Mouse (Mus musculus) left cerebral cortex, adult 2 months (tissue): ENCODE measurements around the gene Tnfrsf22. TPM values are rescaled to one million over a fixed set of nuclear protein-coding genes. Genes with fewer than 3 reads are reported as not detected.
"Not testable (repeated sequence)": the region's sequence is repeated elsewhere in the genome, so short reads cannot be mapped to it uniquely, and the experiment has no call there.

Source experiments
- DNase-seq, 2 experiments: peaks; one replicate each; pipeline ENCODE4 v3.0.0; 2021 to 2022; ENCODE audit warnings: low spot score in 2 of 2, mixed read lengths in 1 of 2; ENCODE audit errors: extremely low spot score in 1 of 2
- H3K27ac ChIP-seq: fragments of 200-600 bp; 2 replicates; pipeline ENCODE4 v1.8.1; 2022
- H3K4me3 ChIP-seq: fragments of 200-600 bp; 2 replicates; pipeline ENCODE4 v1.8.1; 2022
- CTCF ChIP-seq: fragments of 200-600 bp; IDR thresholded peaks from 2 replicates; pipeline ENCODE4 v1.8.1; 2022; ENCODE audit warnings: antibody characterized with exemption, mild to moderate bottlenecking, moderate library complexity
- intact Hi-C: fragments of 180-260 bp; cut with DNase I; formaldehyde crosslinking; loops from one replicate; pipeline ENCODE4 v1.15.1; 2025
- total RNA-seq, 2 experiments: library from RNA; stranded (reverse); gene quantifications; 2 replicates each; pipeline ENCODE4 v1.2.3; 2021

The Tnfrsf22 gene
- total RNA-seq, 2 experiments from 2014 or later: 1.5 to 1.9 TPM

GRCm38 (mm10) chr7:143681566-143681965, 32.1 kb upstream of the Tnfrsf22 start:
- no peak overlapping the region for H3K27ac ChIP-seq
- TF ChIP-seq CTCF: no peak
- intact Hi-C loops: loop anchor here (2.0 kb wide), 1 partner anchor 39 kb away; no protein-coding TSS in a partner anchor
- no peak overlapping the region for H3K4me3 ChIP-seq
- DNase-seq: no peak

- intact Hi-C loops: loop anchor here (2.0 kb wide), 1 partner anchor 38 kb away; no protein-coding TSS in a partner anchor
- DNase-seq, H3K4me3 ChIP-seq, H3K27ac ChIP-seq: not testable (repeated sequence)
Measured at GRCm38 (mm10) chr7:143680836-143681235, 31.4 kb upstream of the Tnfrsf22 start.

GRCm38 (mm10) chr7:143679650-143680049, 30.2 kb upstream of the Tnfrsf22 start:
- not testable (repeated sequence) for DNase-seq, H3K27ac ChIP-seq, H3K4me3 ChIP-seq
- intact Hi-C loops: loop anchor here (2.0 kb wide), 1 partner anchor 37 kb away; no protein-coding TSS in a partner anchor

- intact Hi-C loops: loop anchor here (1.0 kb wide), 1 partner anchor 28 kb away; no protein-coding TSS in a partner anchor
- TF ChIP-seq CTCF: no peak
- Histone ChIP-seq H3K4me3 (no peak overlapping the region), H3K27ac (no peak overlapping the region)
- no peak for DNase-seq
Measured at GRCm38 (mm10) chr7:143666427-143667311, 17.2 kb upstream of the Tnfrsf22 start.

- no peak overlapping the region for H3K27ac ChIP-seq
- intact Hi-C loops: loop anchor here (5.0 kb wide), 1 partner anchor 51 kb away; no protein-coding TSS in a partner anchor
Measured at GRCm38 (mm10) chr7:143663470-143663869, 14.0 kb upstream of the Tnfrsf22 start.

GRCm38 (mm10) chr7:143660797-143661196, 11.3 kb upstream of the Tnfrsf22 start:
- intact Hi-C loops: loop anchor here (5.0 kb wide), 1 partner anchor 48 kb away; no protein-coding TSS in a partner anchor
- Histone ChIP-seq H3K4me3 (no peak overlapping the region), H3K27ac (no peak overlapping the region)
- no peak for TF ChIP-seq CTCF
- DNase-seq: no peak

More at GRCm38 (mm10) chr7:143663470-143663869, 14.0 kb upstream of the Tnfrsf22 start:
- no peak overlapping the region for H3K4me3 ChIP-seq
- TF ChIP-seq CTCF: no peak
- DNase-seq: no peak

- peak overlapping the region; percentile 65 for H3K4me3 ChIP-seq
- intact Hi-C loops: loop anchor here (1.0 kb wide), 1 partner anchor 33 kb away; no protein-coding TSS in a partner anchor
- not testable (repeated sequence) for DNase-seq, H3K27ac ChIP-seq
Measured at GRCm38 (mm10) chr7:143649769-143650346, 397 bp upstream of the Tnfrsf22 start.

- intact Hi-C loops: loop anchor here (2.0 kb wide), 1 partner anchor 37 kb away; no protein-coding TSS in a partner anchor
- not testable (repeated sequence) for H3K27ac ChIP-seq, H3K4me3 ChIP-seq, DNase-seq
Measured at GRCm38 (mm10) chr7:143643949-143644348, 5.5 kb downstream of the Tnfrsf22 start.

- TF ChIP-seq CTCF: no peak
- Histone ChIP-seq H3K4me3 (no peak overlapping the region), H3K27ac (no peak overlapping the region)
- no peak for DNase-seq
- intact Hi-C loops: no loop called here
Measured at GRCm38 (mm10) chr7:143636674-143637073, 12.8 kb downstream of the Tnfrsf22 start.

GRCm38 (mm10) chr7:143631503-143631902, 18.0 kb downstream of the Tnfrsf22 start:
- Histone ChIP-seq H3K4me3 (no peak overlapping the region), H3K27ac (no peak overlapping the region)
- no peak for DNase-seq
- intact Hi-C loops: no loop called here
- TF ChIP-seq CTCF: no peak

- H3K27ac ChIP-seq: no peak overlapping the region
- no peak overlapping the region for H3K4me3 ChIP-seq
- TF ChIP-seq CTCF: no peak
- no peak for DNase-seq
- intact Hi-C loops: loop anchor here (5.0 kb wide), 1 partner anchor 1037 kb away; no protein-coding TSS in a partner anchor
Measured at GRCm38 (mm10) chr7:143629501-143629900, 20.0 kb downstream of the Tnfrsf22 start.

- intact Hi-C loops: loop anchor here (5.0 kb wide), 1 partner anchor 1036 kb away; no protein-coding TSS in a partner anchor
- no peak for DNase-seq
- no peak within 1 kb of the TSS for H3K27ac ChIP-seq
- TF ChIP-seq CTCF: no peak
- no peak within 1 kb of the TSS for H3K4me3 ChIP-seq
Measured at GRCm38 (mm10) chr7:143628540-143628939, 20.9 kb downstream of the Tnfrsf22 start, which contains the start of gene Tnfrsf26. TSS of gene Tnfrsf26 (minus strand) at chr7:143628722.
